Mouse (Mus musculus): ENCODE data around the gene Olfr638. TPM values are rescaled to one million over a fixed set of nuclear protein-coding genes. Genes with fewer than 3 reads are reported as not detected.

The Olfr638 gene
- not detected for polyA plus RNA-seq (2017; shearing (Covaris generic))

GRCm38 (mm10) chr7:103998446-103998845 is at the start of gene Olfr638:
Gene Olfr638 (plus strand): TSS chr7:103998746.

GRCm38 (mm10) chr7:103970852-103971251 is 27.7 kb upstream of the Olfr638 start, which contains the start of gene Olfr635:
Gene Olfr635 (plus strand): TSS chr7:103971152.

GRCm38 (mm10) chr7:104017203-104017602 is 18.7 kb downstream of the Olfr638 start, which contains the start of gene Olfr639:
Gene Olfr639 (minus strand): TSS chr7:104017303.

GRCm38 (mm10) chr7:104025473-104025872 is 26.9 kb downstream of the Olfr638 start, which contains the start of gene Olfr640:
Gene Olfr640 (minus strand): TSS chr7:104025573.

GRCm38 (mm10) chr7:104035145-104035544 is 36.6 kb downstream of the Olfr638 start, which contains the start of gene Olfr641:
Gene Olfr641 (plus strand): TSS chr7:104035445.

GRCm38 (mm10) chr7:104052566-104052965 is 54.0 kb downstream of the Olfr638 start, which contains the start of gene Olfr642:
Gene Olfr642 (minus strand): TSS chr7:104052666.

Other genes starting within 250 kb of the Olfr638 start
- gene Olfr630, start 241.4 kb upstream of the Olfr638 start, polyA plus RNA-seq (2017; shearing (Covaris generic)) = not detected
- gene Olfr69, start 227.2 kb upstream of the Olfr638 start, polyA plus RNA-seq (2017; shearing (Covaris generic)) = not detected
- gene Olfr68, start 219.0 kb upstream of the Olfr638 start, polyA plus RNA-seq (2017; shearing (Covaris generic)) = 0.14 TPM
- gene Olfr67, start 206.9 kb upstream of the Olfr638 start, polyA plus RNA-seq (2017; shearing (Covaris generic)) = not detected
- not detected for gene Hbb-bt, start 184.8 kb upstream of the Olfr638 start, polyA plus RNA-seq (2017; shearing (Covaris generic))
- gene Hbb-bs, start 170.7 kb upstream of the Olfr638 start, polyA plus RNA-seq (2017; shearing (Covaris generic)) = 1.6 TPM
- not detected for gene Hbb-bh2, start 158.2 kb upstream of the Olfr638 start, polyA plus RNA-seq (2017; shearing (Covaris generic))
- gene Hbb-bh1, start 155.6 kb upstream of the Olfr638 start, polyA plus RNA-seq (2017; shearing (Covaris generic)) = not detected
- not detected for gene Hbb-y, start 145.5 kb upstream of the Olfr638 start, polyA plus RNA-seq (2017; shearing (Covaris generic))
- not detected for gene Olfr66, start 112.5 kb upstream of the Olfr638 start, polyA plus RNA-seq (2017; shearing (Covaris generic))
- gene Olfr64, start 104.3 kb upstream of the Olfr638 start, polyA plus RNA-seq (2017; shearing (Covaris generic)) = not detected
- gene Olfr65, start 95.3 kb upstream of the Olfr638 start, polyA plus RNA-seq (2017; shearing (Covaris generic)) = not detected
- not detected for gene Olfr631, start 69.9 kb upstream of the Olfr638 start, polyA plus RNA-seq (2017; shearing (Covaris generic))
- not detected for gene Olfr632, start 64.4 kb upstream of the Olfr638 start, polyA plus RNA-seq (2017; shearing (Covaris generic))
- gene Olfr633, start 54.3 kb upstream of the Olfr638 start, polyA plus RNA-seq (2017; shearing (Covaris generic)) = not detected
- gene Olfr635, start 27.6 kb upstream of the Olfr638 start, polyA plus RNA-seq (2017; shearing (Covaris generic)) = 0.06 TPM
- not detected for gene Olfr639, start 18.6 kb downstream of the Olfr638 start, polyA plus RNA-seq (2017; shearing (Covaris generic))
- gene Olfr640, start 26.8 kb downstream of the Olfr638 start, polyA plus RNA-seq (2017; shearing (Covaris generic)) = not detected
- not detected for gene Olfr641, start 36.7 kb downstream of the Olfr638 start, polyA plus RNA-seq (2017; shearing (Covaris generic))
- gene Olfr642, start 53.9 kb downstream of the Olfr638 start, polyA plus RNA-seq (2017; shearing (Covaris generic)) = not detected
- 0.25 TPM for gene 4930516K23Rik, start 62.7 kb downstream of the Olfr638 start, polyA plus RNA-seq (2017; shearing (Covaris generic))
- gene Olfr644, start 73.1 kb downstream of the Olfr638 start, polyA plus RNA-seq (2017; shearing (Covaris generic)) = not detected
- gene Olfr645, start 86.7 kb downstream of the Olfr638 start, polyA plus RNA-seq (2017; shearing (Covaris generic)) = not detected
- not detected for gene Olfr646, start 106.1 kb downstream of the Olfr638 start, polyA plus RNA-seq (2017; shearing (Covaris generic))
- not detected for gene Ubqln5, start 131.1 kb downstream of the Olfr638 start, polyA plus RNA-seq (2017; shearing (Covaris generic))
- gene Olfr643, start 138.7 kb downstream of the Olfr638 start, polyA plus RNA-seq (2017; shearing (Covaris generic)) = not detected
- not detected for gene Ubqln3, start 144.5 kb downstream of the Olfr638 start, polyA plus RNA-seq (2017; shearing (Covaris generic))
- gene Ubqlnl, start 151.8 kb downstream of the Olfr638 start, polyA plus RNA-seq (2017; shearing (Covaris generic)) = not detected
- not detected for gene Olfm5, start 166.1 kb downstream of the Olfr638 start, polyA plus RNA-seq (2017; shearing (Covaris generic))
- gene Olfr648, start 184.6 kb downstream of the Olfr638 start, polyA plus RNA-seq (2017; shearing (Covaris generic)) = 0.17 TPM
- gene Olfr649, start 197.2 kb downstream of the Olfr638 start, polyA plus RNA-seq (2017; shearing (Covaris generic)) = not detected
- 2.8 TPM for gene Trim6, start 220.0 kb downstream of the Olfr638 start, polyA plus RNA-seq (2017; shearing (Covaris generic))
- gene Trim34a, start 245.7 kb downstream of the Olfr638 start, polyA plus RNA-seq (2017; shearing (Covaris generic)) = 27.7 TPM